Mouse (Mus musculus): ENCODE results near the gene Pkib.

The Pkib gene

DNA sequence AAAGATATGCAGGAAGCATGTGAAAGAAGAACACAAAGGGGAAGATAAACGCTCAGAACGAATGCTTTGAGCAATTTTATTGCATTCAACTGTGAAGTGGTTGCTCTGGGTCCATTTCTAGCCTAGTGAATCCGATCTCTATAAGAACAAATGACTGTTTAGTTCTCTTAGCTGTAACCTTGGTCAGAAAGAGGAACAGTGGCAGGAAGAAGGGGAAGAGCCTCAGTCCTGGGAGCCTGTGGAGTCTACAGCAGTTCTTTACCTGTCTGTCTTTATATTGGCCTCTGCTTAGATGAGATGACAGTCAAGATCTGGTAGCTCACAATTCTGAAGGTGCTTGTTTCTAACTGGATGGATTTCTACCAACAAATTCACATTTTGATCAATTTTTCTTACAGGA lies 56.2 kb downstream of the Pkib start:
- Histone ChIP-seq H3K9me3 (ENCODE audit: low read length) (no peaks in the 10 kb centered on the region), H3K27me3 (ENCODE audit: insufficient read depth, low read length) (no peaks in the 10 kb centered on the region), H3K4me3 (replicated peaks; ENCODE audit: low read length) (no peak overlapping the region), H3K4me1 (replicated peaks; ENCODE audit: low read depth, low read length) (no peaks in the 10 kb centered on the region), H3K36me3 (ENCODE audit: insufficient read depth, low read length) (no peaks in the 10 kb centered on the region)
- TF ChIP-seq POU5F1 (IDR thresholded peaks at IDR 0.05; ENCODE audit: borderline replicate concordance, low read length) (no peak), NANOG (IDR thresholded peaks at IDR 0.05; ENCODE audit: borderline replicate concordance, low read length) (no peak), CTCF (conservative IDR thresholded peaks at IDR 0.05; ENCODE audit: low read length) (no peak)

DNA sequence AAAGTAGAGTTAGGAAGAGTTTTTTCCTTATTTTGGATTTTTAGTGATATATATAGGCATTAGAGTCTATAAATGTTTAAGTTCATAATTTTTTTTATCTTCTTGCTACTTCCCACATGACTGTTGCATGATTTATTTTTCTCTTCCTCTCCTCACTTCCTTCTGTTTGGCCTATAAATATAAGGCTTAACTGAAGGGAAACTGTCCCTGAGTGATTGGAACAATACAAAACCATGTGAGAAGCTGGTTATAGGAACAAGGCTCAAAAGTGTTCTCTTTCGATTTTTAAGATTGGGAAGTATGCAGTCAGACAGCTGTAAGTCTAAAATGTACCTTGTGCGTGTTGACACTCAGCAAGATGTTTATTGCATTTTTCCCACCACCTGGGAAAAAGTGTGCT lies 58.4 kb downstream of the Pkib start:
- no peaks in the 10 kb centered on the region for H3K4me1 ChIP-seq (replicated peaks; ENCODE audit: low read depth, low read length)
- TF ChIP-seq CTCF (conservative IDR thresholded peaks at IDR 0.05; ENCODE audit: low read length), result no peak
- TF ChIP-seq NANOG (IDR thresholded peaks at IDR 0.05; ENCODE audit: borderline replicate concordance, low read length), result no peak
- no peak for TF ChIP-seq POU5F1 (IDR thresholded peaks at IDR 0.05; ENCODE audit: borderline replicate concordance, low read length)
- no peaks in the 10 kb centered on the region for H3K27me3 ChIP-seq (ENCODE audit: insufficient read depth, low read length)
- no peak overlapping the region for H3K4me3 ChIP-seq (replicated peaks; ENCODE audit: low read length)
- H3K36me3 ChIP-seq (ENCODE audit: insufficient read depth, low read length), result no peaks in the 10 kb centered on the region
- H3K9me3 ChIP-seq (ENCODE audit: low read length), result no peaks in the 10 kb centered on the region

DNA sequence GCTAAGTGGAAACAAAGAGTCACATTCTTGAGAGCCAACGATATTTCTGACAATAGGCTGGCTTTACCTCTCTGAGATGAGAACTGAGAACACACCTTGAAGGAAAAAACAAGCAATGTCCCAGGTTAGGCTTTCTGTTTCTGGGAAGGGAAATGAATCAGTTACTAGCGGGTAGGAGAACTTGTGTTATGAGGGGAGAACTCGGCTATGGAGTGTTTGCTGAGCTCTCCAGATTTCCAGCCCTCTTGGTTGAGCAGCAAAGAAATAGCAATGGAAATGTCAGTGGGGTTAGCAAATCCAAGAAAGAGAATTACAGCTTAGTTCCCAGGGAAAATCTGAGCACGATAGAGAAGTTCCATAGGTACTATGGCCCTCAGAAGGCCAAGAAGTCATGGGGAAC lies 70.5 kb downstream of the Pkib start:
- no peaks in the 10 kb centered on the region for H3K9me3 ChIP-seq (ENCODE audit: low read length)

DNA sequence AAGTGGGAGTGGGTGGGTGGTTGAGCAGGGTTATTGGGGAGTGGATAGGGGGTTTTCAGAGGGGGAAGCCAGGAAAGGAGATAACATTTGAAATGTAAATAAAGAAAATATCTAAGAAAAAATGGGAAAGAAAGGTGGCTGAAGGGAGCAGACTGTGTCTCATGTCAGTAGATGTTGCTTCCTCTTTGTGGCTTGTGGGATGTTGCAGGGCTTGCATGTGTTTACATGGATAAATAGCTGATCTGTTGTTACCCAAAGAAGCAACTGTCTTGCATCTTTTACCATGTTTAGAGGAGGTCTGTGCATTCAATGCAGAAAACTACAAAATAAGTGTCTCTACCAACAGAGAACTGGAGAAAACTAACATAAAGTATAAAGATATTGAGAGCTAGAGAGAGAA lies 89.3 kb downstream of the Pkib start:
- Histone ChIP-seq H3K9me3 (ENCODE audit: low read length) (no peaks in the 10 kb centered on the region), H3K4me3 (replicated peaks; ENCODE audit: low read length) (no peak overlapping the region), H3K36me3 (ENCODE audit: insufficient read depth, low read length) (no peaks in the 10 kb centered on the region), H3K4me1 (replicated peaks; ENCODE audit: low read depth, low read length) (no peaks in the 10 kb centered on the region), H3K27me3 (ENCODE audit: insufficient read depth, low read length) (no peaks in the 10 kb centered on the region)
- no peak for TF ChIP-seq POU5F1 (IDR thresholded peaks at IDR 0.05; ENCODE audit: borderline replicate concordance, low read length)
- TF ChIP-seq CTCF (conservative IDR thresholded peaks at IDR 0.05; ENCODE audit: low read length), result no peak
- TF ChIP-seq NANOG (IDR thresholded peaks at IDR 0.05; ENCODE audit: borderline replicate concordance, low read length), result no peak

More for the DNA sequence above, 70.5 kb downstream of the Pkib start:
- Histone ChIP-seq H3K4me1 (replicated peaks; ENCODE audit: low read depth, low read length) (no peaks in the 10 kb centered on the region), H3K36me3 (ENCODE audit: insufficient read depth, low read length) (no peaks in the 10 kb centered on the region), H3K27me3 (ENCODE audit: insufficient read depth, low read length) (no peaks in the 10 kb centered on the region), H3K4me3 (replicated peaks; ENCODE audit: low read length) (no peak overlapping the region)
- TF ChIP-seq POU5F1 (IDR thresholded peaks at IDR 0.05; ENCODE audit: borderline replicate concordance, low read length) (no peak), CTCF (conservative IDR thresholded peaks at IDR 0.05; ENCODE audit: low read length) (no peak), NANOG (IDR thresholded peaks at IDR 0.05; ENCODE audit: borderline replicate concordance, low read length) (no peak)

DNA sequence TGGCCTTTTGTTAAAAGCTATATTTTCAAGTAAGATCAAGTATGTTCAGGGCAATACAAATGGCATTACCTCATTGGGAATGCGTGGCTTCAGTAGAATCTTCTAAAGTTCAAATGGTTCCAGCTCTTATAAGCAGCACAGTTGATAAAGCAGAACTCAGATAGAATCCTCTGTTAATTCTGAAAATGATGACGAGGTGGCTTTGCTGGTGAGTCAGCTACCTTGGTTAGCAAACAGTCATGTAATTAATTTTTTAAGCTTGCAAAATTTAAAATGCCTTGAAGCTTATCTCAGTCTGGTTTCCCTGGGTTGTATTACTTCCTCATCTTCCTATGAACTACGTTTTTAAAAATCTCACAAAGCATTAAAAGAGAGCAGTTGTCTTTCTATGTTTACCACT lies 90.6 kb downstream of the Pkib start:
- Histone ChIP-seq H3K36me3 (ENCODE audit: insufficient read depth, low read length) (no peaks in the 10 kb centered on the region), H3K4me3 (replicated peaks; ENCODE audit: low read length) (no peak overlapping the region), H3K27me3 (ENCODE audit: insufficient read depth, low read length) (no peaks in the 10 kb centered on the region), H3K9me3 (ENCODE audit: low read length) (no peaks in the 10 kb centered on the region), H3K4me1 (replicated peaks; ENCODE audit: low read depth, low read length) (no peaks in the 10 kb centered on the region)
- no peak for TF ChIP-seq CTCF (conservative IDR thresholded peaks at IDR 0.05; ENCODE audit: low read length)
- no peak for TF ChIP-seq POU5F1 (IDR thresholded peaks at IDR 0.05; ENCODE audit: borderline replicate concordance, low read length)
- TF ChIP-seq NANOG (IDR thresholded peaks at IDR 0.05; ENCODE audit: borderline replicate concordance, low read length), result no peak

DNA sequence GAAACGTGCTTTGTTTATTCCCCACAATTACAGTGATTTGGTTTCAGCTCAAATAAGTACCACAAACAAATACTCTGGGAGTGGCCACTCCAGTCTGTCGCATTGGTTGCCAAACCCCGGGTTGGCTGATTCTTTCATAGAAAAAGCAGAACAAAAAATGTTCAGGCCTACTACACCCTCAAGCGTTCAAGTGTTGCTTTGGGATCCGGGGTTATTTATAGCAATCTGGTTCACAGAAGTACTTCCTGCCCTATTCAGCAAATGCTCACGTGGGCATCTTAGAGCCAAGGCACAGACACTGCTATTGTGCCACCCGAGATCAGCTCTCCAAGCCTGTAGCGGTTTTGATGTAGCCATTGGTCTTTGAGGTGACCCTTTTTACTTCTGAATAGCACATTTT lies 95.9 kb downstream of the Pkib start:
- H3K27me3 ChIP-seq (ENCODE audit: insufficient read depth, low read length), result no peaks in the 10 kb centered on the region
- H3K4me1 ChIP-seq (replicated peaks; ENCODE audit: low read depth, low read length), result no peaks in the 10 kb centered on the region
- no peak overlapping the region for H3K4me3 ChIP-seq (replicated peaks; ENCODE audit: low read length)
- TF ChIP-seq NANOG (IDR thresholded peaks at IDR 0.05; ENCODE audit: borderline replicate concordance, low read length) (no peak), POU5F1 (IDR thresholded peaks at IDR 0.05; ENCODE audit: borderline replicate concordance, low read length) (no peak), CTCF (conservative IDR thresholded peaks at IDR 0.05; ENCODE audit: low read length) (no peak)
- no peaks in the 10 kb centered on the region for H3K9me3 ChIP-seq (ENCODE audit: low read length)
- no peaks in the 10 kb centered on the region for H3K36me3 ChIP-seq (ENCODE audit: insufficient read depth, low read length)

DNA sequence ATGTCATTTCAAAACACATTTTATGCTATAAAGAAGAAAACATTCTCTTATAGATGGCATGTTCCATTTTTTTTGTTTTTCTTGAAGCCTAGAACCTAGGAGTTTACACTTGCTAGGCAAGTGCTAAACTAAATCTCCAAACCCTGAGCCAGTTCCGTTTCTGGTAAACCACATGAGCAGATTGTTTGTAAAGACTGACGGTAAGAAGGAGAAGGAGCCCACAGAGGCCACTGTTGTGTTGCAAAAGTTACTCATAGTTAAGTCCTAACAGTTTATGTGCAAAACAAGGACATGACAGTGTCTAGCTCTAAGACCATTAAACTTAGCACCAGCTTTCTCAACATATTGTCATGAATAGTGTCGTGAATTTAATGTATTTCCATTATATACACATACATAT lies 99.9 kb downstream of the Pkib start:
- TF ChIP-seq CTCF (conservative IDR thresholded peaks at IDR 0.05; ENCODE audit: low read length) (no peak), NANOG (IDR thresholded peaks at IDR 0.05; ENCODE audit: borderline replicate concordance, low read length) (no peak), POU5F1 (IDR thresholded peaks at IDR 0.05; ENCODE audit: borderline replicate concordance, low read length) (no peak)
- Histone ChIP-seq H3K27me3 (ENCODE audit: insufficient read depth, low read length) (no peaks in the 10 kb centered on the region), H3K36me3 (ENCODE audit: insufficient read depth, low read length) (no peaks in the 10 kb centered on the region), H3K4me3 (replicated peaks; ENCODE audit: low read length) (no peak overlapping the region), H3K4me1 (replicated peaks; ENCODE audit: low read depth, low read length) (no peaks in the 10 kb centered on the region), H3K9me3 (ENCODE audit: low read length) (no peaks in the 10 kb centered on the region)

DNA sequence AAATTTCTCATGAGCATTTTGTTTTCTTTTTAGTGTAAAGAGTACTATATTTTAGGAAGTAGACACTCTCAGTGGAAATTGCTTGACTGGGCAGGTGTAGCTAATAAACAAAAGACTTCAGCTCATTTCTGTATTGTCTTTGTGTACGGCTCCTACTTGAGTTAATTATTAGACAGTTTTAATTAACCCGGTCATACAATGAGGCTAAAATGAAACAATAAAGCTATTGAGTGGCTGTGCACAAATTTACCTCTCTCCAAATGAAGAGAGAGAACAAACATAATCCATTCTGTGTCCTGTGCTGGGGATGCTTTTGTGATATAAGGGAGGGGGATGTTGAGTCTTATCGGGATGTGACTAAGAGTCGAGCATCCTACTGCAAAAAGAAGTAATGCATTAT lies 109.0 kb downstream of the Pkib start:
- H3K9me3 ChIP-seq (ENCODE audit: low read length), result no peaks in the 10 kb centered on the region
- H3K36me3 ChIP-seq (ENCODE audit: insufficient read depth, low read length), result no peaks in the 10 kb centered on the region
- no peaks in the 10 kb centered on the region for H3K4me1 ChIP-seq (replicated peaks; ENCODE audit: low read depth, low read length)
- TF ChIP-seq POU5F1 (IDR thresholded peaks at IDR 0.05; ENCODE audit: borderline replicate concordance, low read length), result no peak
- TF ChIP-seq NANOG (IDR thresholded peaks at IDR 0.05; ENCODE audit: borderline replicate concordance, low read length), result no peak
- TF ChIP-seq CTCF (conservative IDR thresholded peaks at IDR 0.05; ENCODE audit: low read length), result no peak
- H3K4me3 ChIP-seq (replicated peaks; ENCODE audit: low read length), result no peak overlapping the region
- H3K27me3 ChIP-seq (ENCODE audit: insufficient read depth, low read length), result no peaks in the 10 kb centered on the region; the same call in 1 of the 2 replicates

DNA sequence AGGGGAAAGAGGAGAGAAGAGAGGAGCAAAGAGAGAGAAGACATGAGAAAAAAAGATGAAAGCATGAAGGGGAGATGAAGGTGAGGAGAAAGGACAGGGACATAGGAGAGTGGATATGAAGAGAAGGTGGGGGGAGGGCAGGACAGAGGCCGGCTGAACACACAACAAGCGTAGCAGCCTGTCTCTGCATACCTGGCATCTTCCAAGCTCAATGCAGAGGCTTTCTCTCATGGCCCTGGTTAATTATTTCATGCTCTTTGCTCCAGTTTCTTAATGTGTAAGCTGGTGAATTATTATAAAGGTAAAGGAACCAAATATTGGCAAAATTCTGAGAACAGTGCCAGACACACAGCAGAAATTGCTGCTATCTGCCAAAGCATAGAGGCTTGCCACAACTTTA lies 109.6 kb downstream of the Pkib start:
- H3K9me3 ChIP-seq (ENCODE audit: low read length), result no peaks in the 10 kb centered on the region
- no peak for TF ChIP-seq NANOG (IDR thresholded peaks at IDR 0.05; ENCODE audit: borderline replicate concordance, low read length)
- no peak for TF ChIP-seq CTCF (conservative IDR thresholded peaks at IDR 0.05; ENCODE audit: low read length)
- no peaks in the 10 kb centered on the region; the same call in 1 of the 2 replicates for H3K27me3 ChIP-seq (ENCODE audit: insufficient read depth, low read length)
- H3K4me1 ChIP-seq (replicated peaks; ENCODE audit: low read depth, low read length), result no peaks in the 10 kb centered on the region
- H3K36me3 ChIP-seq (ENCODE audit: insufficient read depth, low read length), result no peaks in the 10 kb centered on the region
- no peak overlapping the region for H3K4me3 ChIP-seq (replicated peaks; ENCODE audit: low read length)

Measured in E14TG2a.4 (cell line).